Mouse (Mus musculus) testis, adult 2 months (tissue): ENCODE results near the gene Xbp1. TPM values are rescaled to one million over a fixed set of nuclear protein-coding genes. Genes with fewer than 3 reads are reported as not detected.
"Not testable (repeated sequence)": the region's sequence is repeated elsewhere in the genome, so short reads cannot be mapped to it uniquely, and the experiment has no call there.

ENCODE experiments used
- H3K27ac ChIP-seq: fragments of 200-500 bp; 2 replicates; pipeline ENCODE4 v1.5.1; 2012; ENCODE audit warnings: low read depth, low read length; ENCODE audit not compliant: control insufficient read depth, insufficient read depth
- H3K27me3 ChIP-seq: fragments of 200-500 bp; 2 replicates; pipeline ENCODE4 v1.6.1; 2012; ENCODE audit warnings: mild to moderate bottlenecking, low read length, moderate library complexity; ENCODE audit not compliant: control insufficient read depth, insufficient read depth
- H3K36me3 ChIP-seq: fragments of 200-500 bp; 2 replicates; pipeline ENCODE4 v1.6.1; 2012; ENCODE audit warnings: mild to moderate bottlenecking, low read length; ENCODE audit not compliant: control insufficient read depth, insufficient read depth
- H3K4me1 ChIP-seq: fragments of 200-500 bp; 2 replicates; pipeline ENCODE4 v1.6.1; 2012; ENCODE audit warnings: low read length; ENCODE audit not compliant: control insufficient read depth, insufficient read depth
- H3K4me3 ChIP-seq: fragments of 200-500 bp; 2 replicates; pipeline ENCODE4 v1.5.1; 2012; ENCODE audit warnings: low read depth, mild to moderate bottlenecking, low read length, moderate library complexity, mixed read lengths; ENCODE audit not compliant: control insufficient read depth
- CTCF ChIP-seq: fragments of 200-500 bp; IDR thresholded peaks from 2 replicates; pipeline ENCODE4 v1.5.1; 2012; ENCODE audit warnings: low read depth, mild to moderate bottlenecking, inconsistent platforms, low read length, moderate library complexity; ENCODE audit not compliant: control insufficient read depth, insufficient read depth, insufficient replicate concordance
- POLR2A ChIP-seq: fragments of 200-500 bp; IDR thresholded peaks from 2 replicates; pipeline ENCODE4 v1.6.1; 2012; ENCODE audit warnings: low read depth, mild to moderate bottlenecking, inconsistent platforms, low read length, moderate library complexity; ENCODE audit not compliant: control insufficient read depth
- polyA plus RNA-seq: library from polyadenylated mRNA; depleted of rRNA; stranded (reverse); fragments of >200 nt; gene quantifications from 2 replicates; pipeline ENCODE4 v1.2.3, GENCODE M21; 2012

Xbp1 gene
- polyA plus RNA-seq, 1 experiment = 9.0 TPM

DNA sequence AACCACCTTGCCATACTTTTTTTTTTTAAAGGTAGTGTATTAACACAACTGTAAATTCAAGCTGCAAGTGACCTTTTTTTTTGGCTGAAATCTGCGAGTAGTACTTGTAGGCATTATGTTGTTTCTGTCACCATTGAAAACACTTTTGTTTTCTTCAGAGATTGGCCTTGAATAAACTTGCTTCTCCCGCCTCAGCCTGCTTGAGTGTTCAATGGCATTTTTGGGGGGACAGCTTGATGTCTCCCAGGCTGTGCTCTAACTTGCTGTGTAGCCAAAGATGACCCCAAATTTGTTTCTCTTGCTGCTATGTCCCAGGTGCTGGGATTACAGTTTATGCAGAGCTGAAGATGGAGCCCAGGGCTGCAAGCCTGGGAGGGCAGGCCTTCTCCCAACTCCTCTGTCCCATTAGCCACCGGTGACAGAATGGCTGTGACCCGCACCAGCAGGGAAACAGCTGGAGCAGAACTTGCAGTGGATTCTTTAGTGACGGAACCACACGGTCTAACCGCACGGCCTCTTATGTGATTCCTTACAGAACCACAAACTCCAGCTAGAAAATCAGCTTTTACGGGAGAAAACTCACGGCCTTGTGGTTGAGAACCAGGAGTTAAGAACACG, 2.4 kb downstream of the Xbp1 start:
- Histone ChIP-seq H3K36me3 (no peaks in the 10 kb centered on the region; the same call in 1 of the 2 replicates), H3K4me1 (peaks cover 4% of the 10 kb centered on the region), H3K4me3 (no peak overlapping the region), H3K27me3 (no peaks in the 10 kb centered on the region), H3K27ac (no peak overlapping the region)
- TF ChIP-seq POLR2A (no peak), CTCF (no peak)

- H3K36me3 ChIP-seq = no peaks in the 10 kb centered on the region; the same call in 1 of the 2 replicates
- no peaks in the 10 kb centered on the region for H3K27me3 ChIP-seq
- peaks cover 4% of the 10 kb centered on the region for H3K4me1 ChIP-seq
- no peak for TF ChIP-seq CTCF
- no peak for TF ChIP-seq POLR2A
- H3K27ac ChIP-seq = no peak overlapping the region
- no peak overlapping the region for H3K4me3 ChIP-seq
Observed at GRCm38 (mm10) chr11:5525418-5525817, 5.0 kb downstream of the Xbp1 start.

GRCm38 (mm10) chr11:5526573-5527439, 6.3 kb downstream of the Xbp1 start:
- TF ChIP-seq CTCF (no peak), POLR2A (no peak)
- peaks cover 2% of the 10 kb centered on the region for H3K4me1 ChIP-seq
- H3K27me3 ChIP-seq = no peaks in the 10 kb centered on the region
- no peak overlapping the region for H3K4me3 ChIP-seq
- H3K36me3 ChIP-seq = peaks cover 4% of the 10 kb centered on the region
- H3K27ac ChIP-seq = no peak overlapping the region

DNA sequence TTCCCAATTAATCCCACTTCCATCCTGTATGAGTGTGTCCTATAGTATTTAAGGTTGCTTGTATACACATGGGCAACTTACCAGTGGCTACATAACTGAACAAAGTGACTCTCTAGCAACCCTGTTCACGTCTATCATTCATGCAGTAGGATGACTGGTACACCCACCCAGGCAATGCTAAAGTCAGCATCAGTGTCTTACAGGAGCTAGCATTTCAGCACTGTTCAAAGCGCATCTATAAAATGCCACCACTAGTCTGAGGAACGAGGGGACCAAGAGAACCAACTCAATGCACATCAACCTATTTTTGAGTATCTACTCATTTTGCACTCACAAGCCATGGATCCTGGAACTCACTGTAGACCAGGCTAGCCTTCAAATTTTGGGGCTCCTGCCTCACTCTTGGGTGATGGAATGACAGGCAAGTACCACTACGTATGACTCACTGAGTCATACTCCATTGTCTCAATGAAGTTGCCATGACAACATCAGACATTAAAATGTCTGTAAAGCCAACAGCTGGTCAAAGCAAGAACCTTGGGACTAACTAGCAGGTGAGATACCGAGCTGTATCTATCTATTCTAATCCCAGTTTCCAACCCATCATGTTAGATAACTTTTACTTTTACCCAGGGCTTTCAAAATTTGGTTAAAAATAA, 7.5 kb downstream of the Xbp1 start:
- Histone ChIP-seq H3K27ac (no peak overlapping the region), H3K27me3 (no peaks in the 10 kb centered on the region), H3K4me1 (no peaks in the 10 kb centered on the region), H3K4me3 (no peak overlapping the region), H3K36me3 (peaks cover 8% of the 10 kb centered on the region)
- no peak for TF ChIP-seq CTCF
- no peak for TF ChIP-seq POLR2A

DNA sequence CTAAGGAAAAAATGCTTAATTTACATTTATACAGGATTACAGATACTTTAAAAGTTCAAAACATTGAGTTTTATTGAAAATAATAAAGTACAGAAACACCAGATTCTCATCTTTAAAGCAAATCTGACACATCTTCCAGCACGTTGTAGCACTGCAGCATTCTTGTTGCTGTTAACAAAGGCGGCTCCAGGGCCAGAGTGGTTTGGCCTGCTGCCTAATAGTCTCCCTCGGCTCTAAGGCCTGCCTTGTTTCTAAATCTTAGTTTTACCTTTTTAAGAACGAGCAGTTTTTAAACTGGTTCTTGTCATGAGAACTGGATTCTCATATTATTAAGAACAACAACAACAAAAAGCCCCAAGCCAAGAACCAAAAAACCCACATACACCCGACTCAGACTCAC, 8.4 kb downstream of the Xbp1 start:
- Histone ChIP-seq H3K27me3 (no peaks in the 10 kb centered on the region), H3K27ac (no peak overlapping the region), H3K36me3 (peaks cover 10% of the 10 kb centered on the region), H3K4me3 (no peak overlapping the region), H3K4me1 (no peaks in the 10 kb centered on the region)
- TF ChIP-seq CTCF = no peak
- TF ChIP-seq POLR2A = no peak

- Histone ChIP-seq H3K4me1 (no peaks in the 10 kb centered on the region), H3K36me3 (peaks cover 11% of the 10 kb centered on the region), H3K27ac (no peak overlapping the region), H3K27me3 (no peaks in the 10 kb centered on the region), H3K4me3 (no peak overlapping the region)
- TF ChIP-seq CTCF (no peak), POLR2A (no peak)
Observed at GRCm38 (mm10) chr11:5530172-5530571, 9.7 kb downstream of the Xbp1 start.

DNA sequence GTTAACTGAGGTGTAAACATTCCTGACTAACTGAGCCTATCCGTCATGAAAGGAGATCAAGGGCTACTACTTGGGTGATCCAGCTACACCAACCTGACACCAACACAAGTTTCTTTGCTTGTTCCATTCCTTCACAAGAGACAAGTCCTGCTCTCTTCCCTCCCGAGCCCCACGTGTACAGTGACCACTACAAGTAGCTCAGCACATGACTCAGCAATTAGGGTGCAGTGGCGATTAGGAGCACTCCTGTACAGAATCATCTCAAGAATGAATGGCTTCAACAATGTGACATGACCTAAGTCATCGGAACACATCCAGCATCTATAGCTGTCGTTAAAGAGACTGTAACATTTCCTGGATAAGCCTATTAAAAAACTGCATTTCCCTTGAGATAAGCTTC, 10.3 kb downstream of the Xbp1 start:
- H3K4me1 ChIP-seq = no peaks in the 10 kb centered on the region
- peaks cover 11% of the 10 kb centered on the region for H3K36me3 ChIP-seq
- no peak for TF ChIP-seq POLR2A
- TF ChIP-seq CTCF = no peak
- H3K27me3 ChIP-seq = no peaks in the 10 kb centered on the region
- no peak overlapping the region for H3K4me3 ChIP-seq
- no peak overlapping the region for H3K27ac ChIP-seq

- H3K27ac ChIP-seq = no peak overlapping the region
- no peak overlapping the region for H3K4me3 ChIP-seq
- no peaks in the 10 kb centered on the region for H3K4me1 ChIP-seq
- no peaks in the 10 kb centered on the region for H3K27me3 ChIP-seq
- peaks cover 11% of the 10 kb centered on the region for H3K36me3 ChIP-seq
- TF ChIP-seq POLR2A = no peak
- no peak for TF ChIP-seq CTCF
Observed at GRCm38 (mm10) chr11:5533108-5533507, 12.6 kb downstream of the Xbp1 start.

- H3K4me3 ChIP-seq, H3K36me3 ChIP-seq, H3K4me1 ChIP-seq, H3K27me3 ChIP-seq, H3K27ac ChIP-seq: not testable (repeated sequence)
Observed at GRCm38 (mm10) chr11:5537454-5537853, 17.0 kb downstream of the Xbp1 start.
